Mouse (Mus musculus): ENCODE results near the gene Rdh13. TPM values are rescaled to one million over a fixed set of nuclear protein-coding genes. Genes with fewer than 3 reads are reported as not detected.

Gene Rdh13
- 25.9 and 29.1 TPM in 2 replicates for polyA plus RNA-seq (2016; fragmentation: Nextera tagmentation; extraction: Ambion mirVana)

- WGBS, result under 1% methylated on average over 35 of the region's 35 CpGs
- H3K4me2 ChIP-seq (replicated peaks), result peak within 1 kb of the TSS; percentile 64
- H3K27ac ChIP-seq, result peak within 1 kb of the TSS; percentile 54; the same call in 1 of the 2 replicates
- peak within 1 kb of the TSS; percentile 79 for H3K4me3 ChIP-seq
- ATAC-seq (ENCODE audit: insufficient number of reproducible peaks, insufficient read depth, low FRiP score, low TSS enrichment), result peak; percentile 89
- H3K9me3 ChIP-seq, result no peaks in the 10 kb centered on the region
- peaks cover 5% of the 10 kb centered on the region; the same call in 1 of the 2 replicates for H3K4me1 ChIP-seq
- H3K27me3 ChIP-seq, result no peaks in the 10 kb centered on the region
- H3K36me3 ChIP-seq, result peaks cover 39% of the 10 kb centered on the region
- H3K9ac ChIP-seq, result peak within 1 kb of the TSS; percentile 68
These were observed at the start of gene Rdh13 for GRCm38 (mm10) chr7:4445216-4445791. Rdh13 (minus strand) TSS chr7:4445649.

DNA sequence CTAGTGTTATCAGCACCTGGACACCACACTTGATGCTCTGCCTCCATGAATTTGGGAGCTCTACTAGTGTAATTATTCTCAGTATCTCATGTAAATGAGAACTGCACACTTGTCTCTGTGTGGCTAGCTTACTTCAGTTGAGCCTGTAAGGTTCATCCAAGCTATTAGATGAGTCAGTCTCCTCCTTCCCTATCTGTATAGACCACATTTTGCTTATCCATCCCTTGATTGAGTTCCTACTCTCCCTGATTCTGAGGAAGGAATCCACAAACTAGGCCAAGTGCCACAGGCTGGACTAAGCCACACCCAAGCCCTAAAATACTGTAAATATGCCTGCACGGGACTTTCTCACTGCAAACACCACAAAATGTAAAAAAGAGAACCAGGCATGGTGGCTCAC is 48.5 kb upstream of the Rdh13 start:
- no peaks in the 10 kb centered on the region for H3K9me3 ChIP-seq
- no peaks in the 10 kb centered on the region for H3K27me3 ChIP-seq
- H3K27ac ChIP-seq, result no peak overlapping the region
- H3K9ac ChIP-seq, result no peak overlapping the region
- H3K4me2 ChIP-seq (replicated peaks), result no peak overlapping the region
- 76% methylated on average over 1 of the region's 1 CpGs for WGBS
- peaks cover 11% of the 10 kb centered on the region for H3K4me1 ChIP-seq
- H3K36me3 ChIP-seq, result peaks cover 54% of the 10 kb centered on the region
- no peak for ATAC-seq (ENCODE audit: insufficient number of reproducible peaks, insufficient read depth, low FRiP score, low TSS enrichment)
- no peak overlapping the region for H3K4me3 ChIP-seq

DNA sequence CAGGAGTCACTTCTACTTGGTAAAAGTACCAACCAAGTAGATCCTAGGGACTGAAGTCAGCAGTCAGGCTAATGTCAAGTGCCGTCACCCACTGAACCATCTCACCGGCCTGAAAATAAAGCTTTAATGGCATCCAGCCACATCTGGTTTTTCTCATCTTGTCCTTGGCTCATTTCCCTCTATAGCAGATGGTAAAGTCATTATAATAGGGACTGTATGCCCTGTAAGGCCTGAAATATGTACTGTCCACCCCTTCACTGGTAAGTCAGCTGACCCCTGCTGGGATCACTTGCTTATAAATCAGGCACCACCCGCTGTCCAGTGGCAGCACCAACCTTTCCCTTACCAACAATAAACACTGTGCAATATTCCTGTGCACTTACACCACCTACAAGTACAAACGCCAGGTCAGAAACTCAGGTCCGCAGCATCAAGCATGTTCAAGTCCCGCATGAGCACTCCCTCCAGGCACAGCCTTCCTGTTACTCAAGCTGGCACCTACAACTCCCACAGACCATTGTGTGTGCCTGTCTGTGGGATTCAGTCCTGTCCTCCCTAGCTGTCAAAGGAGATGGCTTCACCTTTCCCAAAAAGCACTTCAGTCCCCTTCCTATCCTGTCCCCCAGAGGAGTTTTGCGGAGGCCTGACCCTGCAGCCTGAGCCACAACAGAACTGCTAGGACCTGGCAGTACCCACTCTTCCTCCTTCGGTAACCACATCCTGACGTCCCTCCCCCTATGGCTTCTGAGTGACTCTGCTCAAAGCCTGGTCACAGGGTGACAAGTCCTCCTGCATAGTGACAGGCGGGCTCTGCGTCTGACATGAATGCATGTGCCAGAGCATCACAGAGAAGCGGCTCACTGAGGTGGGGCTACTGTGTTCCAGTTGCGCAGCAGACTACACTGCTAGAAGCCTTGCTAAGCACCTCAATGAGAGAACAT is 47.1 kb upstream of the Rdh13 start:
- 88% methylated on average over 13 of the region's 13 CpGs for WGBS
- H3K9ac ChIP-seq, result no peak overlapping the region
- no peaks in the 10 kb centered on the region for H3K9me3 ChIP-seq
- peaks cover 61% of the 10 kb centered on the region for H3K36me3 ChIP-seq
- no peaks in the 10 kb centered on the region for H3K27me3 ChIP-seq
- no peak for ATAC-seq (ENCODE audit: insufficient number of reproducible peaks, insufficient read depth, low FRiP score, low TSS enrichment)
- no peak overlapping the region for H3K27ac ChIP-seq
- no peak overlapping the region for H3K4me3 ChIP-seq
- no peak overlapping the region for H3K4me2 ChIP-seq (replicated peaks)
- H3K4me1 ChIP-seq, result no peaks in the 10 kb centered on the region

DNA sequence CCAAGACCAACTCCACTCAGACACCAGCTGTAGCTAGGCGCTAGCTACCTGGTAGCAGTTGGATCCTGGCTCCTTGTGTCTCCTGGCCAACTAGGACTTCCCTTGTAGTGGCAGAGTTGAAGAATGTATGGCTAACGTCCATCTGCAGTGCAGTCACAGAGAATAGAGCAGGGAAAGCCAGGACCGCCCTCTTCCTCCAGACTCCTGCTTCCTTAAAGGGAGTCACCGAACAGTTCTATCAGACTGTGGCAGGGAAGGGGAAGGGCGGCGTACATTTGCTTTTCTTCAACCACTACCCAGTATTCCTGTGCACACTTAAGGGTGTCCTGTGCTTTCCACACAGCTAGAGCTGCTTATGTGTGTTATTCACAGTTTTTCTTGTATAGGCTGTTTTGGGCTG is 45.9 kb upstream of the Rdh13 start:
- H3K4me2 ChIP-seq (replicated peaks), result no peak overlapping the region
- peaks cover 54% of the 10 kb centered on the region for H3K36me3 ChIP-seq
- H3K9ac ChIP-seq, result no peak overlapping the region
- H3K9me3 ChIP-seq, result no peaks in the 10 kb centered on the region
- WGBS, result 83% methylated on average over 6 of the region's 6 CpGs
- no peak overlapping the region for H3K4me3 ChIP-seq
- H3K4me1 ChIP-seq, result no peaks in the 10 kb centered on the region
- H3K27ac ChIP-seq, result no peak overlapping the region
- H3K27me3 ChIP-seq, result no peaks in the 10 kb centered on the region
- ATAC-seq (ENCODE audit: insufficient number of reproducible peaks, insufficient read depth, low FRiP score, low TSS enrichment), result no peak

GRCm38 (mm10) chr7:4482281-4482680 is 36.8 kb upstream of the Rdh13 start:
- peaks cover 12% of the 10 kb centered on the region for H3K4me1 ChIP-seq
- no peak overlapping the region for H3K27ac ChIP-seq
- H3K4me2 ChIP-seq (replicated peaks), result no peak overlapping the region
- H3K4me3 ChIP-seq, result no peak overlapping the region
- 89% methylated on average over 12 of the region's 12 CpGs for WGBS
- no peak for ATAC-seq (ENCODE audit: insufficient number of reproducible peaks, insufficient read depth, low FRiP score, low TSS enrichment)
- no peak overlapping the region for H3K9ac ChIP-seq
- H3K9me3 ChIP-seq, result no peaks in the 10 kb centered on the region
- peaks cover 52% of the 10 kb centered on the region for H3K36me3 ChIP-seq
- H3K27me3 ChIP-seq, result no peaks in the 10 kb centered on the region

DNA sequence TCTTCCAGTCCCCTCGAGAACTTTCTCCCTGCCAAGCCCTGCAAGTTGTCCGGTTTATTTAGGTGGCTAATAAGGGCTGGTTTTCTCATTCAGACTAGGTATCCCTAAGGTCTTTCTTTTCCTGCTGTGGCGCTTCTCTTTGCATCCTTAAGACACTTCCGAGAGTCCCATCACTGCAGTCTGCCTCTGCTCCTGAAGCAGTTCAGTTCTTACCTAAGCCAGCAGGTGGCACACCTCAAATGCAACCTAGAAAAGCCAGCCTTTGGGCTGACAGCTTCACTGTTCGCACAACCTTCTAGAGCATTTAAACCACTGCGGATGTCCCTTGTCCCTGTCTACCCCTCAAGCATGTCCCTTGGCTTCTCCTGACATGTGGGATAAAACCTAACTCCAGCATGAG is 34.2 kb upstream of the Rdh13 start:
- H3K9ac ChIP-seq, result no peak overlapping the region
- no peak overlapping the region for H3K4me3 ChIP-seq
- ATAC-seq (ENCODE audit: insufficient number of reproducible peaks, insufficient read depth, low FRiP score, low TSS enrichment), result no peak
- H3K4me1 ChIP-seq, result peaks cover 12% of the 10 kb centered on the region
- H3K27ac ChIP-seq, result no peak overlapping the region
- WGBS, result 29% methylated on average over 6 of the region's 6 CpGs
- peaks cover 36% of the 10 kb centered on the region for H3K36me3 ChIP-seq
- peak overlapping the region; percentile 85; the same call in 1 of the 2 replicates for H3K4me2 ChIP-seq (replicated peaks)
- peaks cover 9% of the 10 kb centered on the region for H3K27me3 ChIP-seq
- no peaks in the 10 kb centered on the region for H3K9me3 ChIP-seq

GRCm38 (mm10) chr7:4478796-4479291 is 33.4 kb upstream of the Rdh13 start:
- 3% methylated on average over 16 of the region's 16 CpGs for WGBS
- Histone ChIP-seq H3K27me3 (peaks cover 17% of the 10 kb centered on the region), H3K4me3 (peak overlapping the region; percentile 51), H3K27ac (peak overlapping the region; percentile 99), H3K9me3 (no peaks in the 10 kb centered on the region), H3K4me1 (peaks cover 12% of the 10 kb centered on the region), H3K36me3 (peaks cover 28% of the 10 kb centered on the region), H3K4me2 (replicated peaks) (peak overlapping the region; percentile 85), H3K9ac (peak overlapping the region; percentile 48)
- no peak for ATAC-seq (ENCODE audit: insufficient number of reproducible peaks, insufficient read depth, low FRiP score, low TSS enrichment)

DNA sequence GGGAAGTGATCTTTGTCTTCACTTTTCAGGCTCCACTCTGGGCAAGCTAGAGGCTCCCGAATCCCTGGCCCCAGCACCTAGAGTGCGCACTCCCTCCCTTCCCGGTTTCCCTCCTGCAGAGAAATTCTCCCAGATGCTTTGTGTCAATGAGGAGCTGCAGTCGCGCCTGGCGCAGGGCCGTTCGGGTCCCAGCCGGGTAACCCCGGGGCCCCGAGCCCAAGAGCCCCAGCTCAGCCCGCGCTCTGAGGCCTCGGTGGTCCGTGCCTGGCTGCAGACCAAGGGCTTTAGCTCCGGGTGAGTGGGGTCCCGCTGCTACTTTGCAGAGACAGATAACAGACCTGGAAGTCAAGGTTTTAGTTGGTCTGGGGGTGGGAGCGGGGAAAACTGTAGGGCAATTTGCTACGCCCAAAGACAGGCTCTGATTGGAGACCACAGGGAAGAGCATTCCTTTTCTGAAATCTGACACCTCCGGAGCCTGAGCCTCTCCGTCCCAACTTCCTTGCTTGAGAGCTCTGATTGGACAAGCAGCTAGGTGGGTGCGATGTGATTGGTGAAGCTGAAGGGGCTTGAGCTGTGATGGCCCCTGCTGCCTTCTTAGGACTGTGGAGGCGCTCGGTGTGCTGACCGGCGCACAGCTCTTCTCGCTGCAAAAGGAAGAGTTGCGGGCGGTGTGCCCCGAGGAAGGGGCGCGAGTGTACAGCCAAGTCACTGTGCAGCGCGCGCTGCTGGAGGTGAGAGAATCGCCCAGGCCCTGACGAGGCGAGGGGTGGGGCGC is 32.8 kb upstream of the Rdh13 start:
- Histone ChIP-seq H3K4me3 (peak overlapping the region; percentile 51), H3K27ac (peak overlapping the region; percentile 99), H3K4me1 (peaks cover 12% of the 10 kb centered on the region), H3K4me2 (replicated peaks) (peak overlapping the region; percentile 85), H3K9ac (peak overlapping the region; percentile 60), H3K36me3 (peaks cover 21% of the 10 kb centered on the region), H3K9me3 (no peaks in the 10 kb centered on the region), H3K27me3 (peaks cover 24% of the 10 kb centered on the region)
- peak; percentile 96 for ATAC-seq (ENCODE audit: insufficient number of reproducible peaks, insufficient read depth, low FRiP score, low TSS enrichment)
- under 1% methylated on average over 39 of the region's 39 CpGs for WGBS

GRCm38 (mm10) chr7:4473940-4474339 is 28.5 kb upstream of the Rdh13 start:
- Histone ChIP-seq H3K36me3 (no peaks in the 10 kb centered on the region), H3K27ac (no peak overlapping the region), H3K4me1 (peaks cover 7% of the 10 kb centered on the region), H3K9me3 (no peaks in the 10 kb centered on the region), H3K4me2 (replicated peaks) (no peak overlapping the region), H3K9ac (no peak overlapping the region), H3K27me3 (peaks cover 47% of the 10 kb centered on the region), H3K4me3 (no peak overlapping the region)
- no peak for ATAC-seq (ENCODE audit: insufficient number of reproducible peaks, insufficient read depth, low FRiP score, low TSS enrichment)
- 11% methylated on average over 19 of the region's 19 CpGs for WGBS

DNA sequence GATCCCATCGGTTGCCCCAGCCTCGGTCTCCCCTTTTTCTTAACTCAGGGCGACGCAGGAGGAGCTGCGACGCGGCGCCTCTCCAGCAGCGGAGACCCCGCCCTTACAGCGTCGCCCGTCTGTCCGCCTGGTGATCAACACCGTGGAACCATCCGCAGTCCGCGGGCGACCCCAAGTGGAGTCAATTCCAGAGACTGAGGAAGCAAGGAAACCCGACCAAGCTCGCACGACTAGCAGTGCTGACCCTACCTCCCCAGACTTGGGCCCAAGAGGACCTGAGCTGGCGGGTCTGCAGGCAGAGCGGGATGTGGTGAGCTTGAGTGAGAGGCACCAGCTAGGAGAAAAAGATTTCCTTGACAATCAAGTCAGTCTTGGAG is 25.7 kb upstream of the Rdh13 start:
- H3K4me2 ChIP-seq (replicated peaks), result peak overlapping the region; percentile 63
- WGBS, result 2% methylated on average over 24 of the region's 24 CpGs
- no peaks in the 10 kb centered on the region for H3K36me3 ChIP-seq
- H3K9ac ChIP-seq, result no peak overlapping the region
- no peak overlapping the region for H3K27ac ChIP-seq
- peaks cover 47% of the 10 kb centered on the region for H3K27me3 ChIP-seq
- peak; percentile 70 for ATAC-seq (ENCODE audit: insufficient number of reproducible peaks, insufficient read depth, low FRiP score, low TSS enrichment)
- no peaks in the 10 kb centered on the region for H3K9me3 ChIP-seq
- H3K4me1 ChIP-seq, result no peaks in the 10 kb centered on the region
- peak overlapping the region; percentile 35 for H3K4me3 ChIP-seq
